Mouse (Mus musculus): Measurements from ENCODE around the gene Hectd4. TPM values are rescaled to one million over a fixed set of nuclear protein-coding genes. Genes with fewer than 3 reads are reported as not detected.

The Hectd4 gene
- polyA plus RNA-seq, 1 experiment from 2014 or later: 3.0 TPM

- no peaks in the 10 kb centered on the region for H3K27me3 ChIP-seq
- no peak overlapping the region for H3K4me2 ChIP-seq
- no peaks in the 10 kb centered on the region for H3K36me3 ChIP-seq
- no peak overlapping the region for H3K4me3 ChIP-seq
- H3K4me1 ChIP-seq (replicated peaks): peaks cover 5% of the 10 kb centered on the region
- 89% methylated on average over 18 of the region's 18 CpGs for WGBS
- no peak overlapping the region for H3K27ac ChIP-seq
- ATAC-seq (replicated peaks; ENCODE audit: insufficient number of reproducible peaks, insufficient read depth, low FRiP score, low read depth): no peak
- H3K9me3 ChIP-seq (replicated peaks): no peaks in the 10 kb centered on the region
- H3K9ac ChIP-seq: no peak overlapping the region
Observed at GRCm38 (mm10) chr5:121253816-121254497, 33.9 kb downstream of the Hectd4 start.

DNA sequence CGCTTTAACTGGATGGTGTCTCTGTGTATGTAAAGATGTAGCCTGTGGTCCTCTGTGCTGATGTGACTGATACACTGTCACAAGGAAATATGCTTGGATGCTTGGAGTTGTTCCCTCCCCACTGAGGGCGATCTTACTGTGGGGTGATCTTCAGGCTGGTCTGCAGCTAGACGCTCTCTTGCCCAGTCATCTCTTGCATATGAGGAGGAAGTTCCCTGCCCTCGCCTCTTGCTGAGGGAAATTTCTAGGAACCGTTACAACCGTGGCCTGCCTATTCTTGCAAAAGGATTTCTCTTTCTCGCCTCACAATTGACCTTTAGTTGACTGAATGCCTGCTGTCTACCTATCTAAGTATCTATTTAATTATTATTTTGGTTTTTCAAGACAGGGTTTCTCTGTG is 35.0 kb downstream of the Hectd4 start:
- H3K4me2 ChIP-seq: no peak overlapping the region
- no peak overlapping the region for H3K4me3 ChIP-seq
- no peaks in the 10 kb centered on the region for H3K27me3 ChIP-seq
- 86% methylated on average over 7 of the region's 7 CpGs for WGBS
- peaks cover 5% of the 10 kb centered on the region for H3K4me1 ChIP-seq (replicated peaks)
- H3K36me3 ChIP-seq: no peaks in the 10 kb centered on the region
- H3K9me3 ChIP-seq (replicated peaks): no peaks in the 10 kb centered on the region
- no peak for ATAC-seq (replicated peaks; ENCODE audit: insufficient number of reproducible peaks, insufficient read depth, low FRiP score, low read depth)
- no peak overlapping the region for H3K27ac ChIP-seq
- no peak overlapping the region for H3K9ac ChIP-seq

GRCm38 (mm10) chr5:121261806-121262205 is 41.8 kb downstream of the Hectd4 start:
- 93% methylated on average over 3 of the region's 3 CpGs for WGBS
- Histone ChIP-seq H3K4me1 (replicated peaks) (no peaks in the 10 kb centered on the region; the same call in 1 of the 2 replicates), H3K27me3 (no peaks in the 10 kb centered on the region), H3K4me2 (no peak overlapping the region), H3K9ac (no peak overlapping the region), H3K27ac (no peak overlapping the region), H3K36me3 (peaks cover 25% of the 10 kb centered on the region), H3K9me3 (replicated peaks) (no peaks in the 10 kb centered on the region), H3K4me3 (no peak overlapping the region)
- ATAC-seq (replicated peaks; ENCODE audit: insufficient number of reproducible peaks, insufficient read depth, low FRiP score, low read depth): no peak

DNA sequence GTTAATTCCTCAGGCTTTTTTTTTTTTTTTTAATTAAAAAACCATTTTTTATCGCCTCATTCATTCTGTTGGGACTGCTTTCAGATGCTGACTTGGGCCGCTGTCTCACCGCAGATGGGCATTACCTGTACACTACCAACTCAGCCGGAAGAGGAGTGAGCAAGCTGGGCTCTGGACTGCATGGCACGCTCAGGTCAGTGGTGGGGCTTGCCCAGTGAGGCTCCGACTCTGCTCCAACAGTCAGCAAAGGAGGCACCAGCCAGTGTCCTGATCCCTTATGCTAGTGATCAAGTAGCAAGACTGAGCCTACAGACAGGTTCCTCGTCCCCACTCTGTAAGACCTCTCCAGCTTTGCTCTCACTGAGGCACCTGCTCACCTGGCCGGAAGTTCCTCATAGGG is 42.4 kb downstream of the Hectd4 start:
- peaks cover 25% of the 10 kb centered on the region for H3K36me3 ChIP-seq
- no peaks in the 10 kb centered on the region for H3K27me3 ChIP-seq
- no peaks in the 10 kb centered on the region; the same call in 1 of the 2 replicates for H3K4me1 ChIP-seq (replicated peaks)
- no peak overlapping the region for H3K4me2 ChIP-seq
- H3K9ac ChIP-seq: no peak overlapping the region
- no peak overlapping the region for H3K4me3 ChIP-seq
- no peaks in the 10 kb centered on the region for H3K9me3 ChIP-seq (replicated peaks)
- no peak for ATAC-seq (replicated peaks; ENCODE audit: insufficient number of reproducible peaks, insufficient read depth, low FRiP score, low read depth)
- whole genome bisulfite sequencing: 93% methylated on average over 8 of the region's 8 CpGs
- H3K27ac ChIP-seq: no peak overlapping the region

- Histone ChIP-seq H3K36me3 (peaks cover 28% of the 10 kb centered on the region), H3K4me2 (no peak overlapping the region), H3K4me3 (no peak overlapping the region), H3K9ac (no peak overlapping the region), H3K27ac (no peak overlapping the region), H3K9me3 (replicated peaks) (no peaks in the 10 kb centered on the region), H3K4me1 (replicated peaks) (no peaks in the 10 kb centered on the region; the same call in none of the 2 replicates), H3K27me3 (no peaks in the 10 kb centered on the region)
- ATAC-seq (replicated peaks; ENCODE audit: insufficient number of reproducible peaks, insufficient read depth, low FRiP score, low read depth): no peak
- WGBS: 91% methylated on average over 2 of the region's 2 CpGs
Observed at GRCm38 (mm10) chr5:121264593-121264992, 44.6 kb downstream of the Hectd4 start.

DNA sequence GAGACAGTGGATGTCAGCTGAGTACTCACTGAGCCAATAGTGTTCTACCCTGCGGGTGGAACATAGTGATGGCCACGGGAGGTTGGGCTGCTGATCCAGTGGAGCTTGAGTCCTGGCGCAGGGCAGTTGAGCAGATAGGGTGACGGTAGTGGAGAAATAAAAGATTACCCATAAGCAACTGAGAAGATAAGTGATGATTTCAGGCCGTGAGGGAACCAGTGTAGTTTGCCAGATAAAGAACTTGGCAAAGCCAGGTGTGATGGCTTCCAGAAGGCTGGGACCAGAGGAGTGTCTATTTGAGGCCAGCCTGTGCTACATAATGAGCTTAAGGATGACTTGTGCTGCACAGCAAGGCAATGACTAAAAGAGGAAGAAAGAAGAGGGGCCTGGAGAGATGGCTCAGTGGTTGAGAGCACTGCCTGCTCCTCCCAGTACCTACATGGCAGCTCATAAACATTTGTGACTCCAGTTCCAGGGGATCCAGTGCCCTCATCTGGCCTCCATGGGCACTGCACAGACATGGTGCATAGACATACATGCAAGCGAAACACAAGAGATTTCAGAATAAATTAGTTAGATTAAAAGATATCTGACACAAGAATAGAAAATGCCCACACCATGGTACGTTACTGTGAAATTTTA is 46.8 kb downstream of the Hectd4 start:
- no peak overlapping the region for H3K27ac ChIP-seq
- H3K9ac ChIP-seq: no peak overlapping the region
- H3K27me3 ChIP-seq: no peaks in the 10 kb centered on the region
- no peak for ATAC-seq (replicated peaks; ENCODE audit: insufficient number of reproducible peaks, insufficient read depth, low FRiP score, low read depth)
- H3K4me2 ChIP-seq: no peak overlapping the region
- H3K9me3 ChIP-seq (replicated peaks): no peaks in the 10 kb centered on the region
- WGBS: 70% methylated on average over 7 of the region's 7 CpGs
- H3K36me3 ChIP-seq: peaks cover 33% of the 10 kb centered on the region
- no peak overlapping the region for H3K4me3 ChIP-seq
- H3K4me1 ChIP-seq (replicated peaks): no peaks in the 10 kb centered on the region; the same call in none of the 2 replicates

DNA sequence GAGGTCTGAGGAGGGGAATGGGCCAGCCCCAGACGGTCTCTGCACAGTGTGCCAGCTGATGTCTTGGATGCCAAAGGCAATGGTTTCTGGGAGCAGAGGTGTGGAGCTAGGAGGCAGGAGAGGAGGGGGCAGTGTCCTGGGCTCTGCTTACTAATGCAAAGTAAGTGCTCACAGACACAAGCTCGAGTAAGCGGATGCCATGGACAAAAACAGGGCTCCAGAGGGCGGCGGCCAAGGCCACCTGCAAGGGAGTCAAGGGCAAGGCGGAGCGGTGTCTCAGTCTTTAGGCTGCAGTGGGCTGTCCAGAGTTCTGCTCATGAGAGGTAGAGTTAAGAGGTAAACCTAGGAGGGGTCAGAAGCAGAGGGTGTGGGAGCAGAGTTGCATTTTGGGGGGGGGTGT is 51.0 kb downstream of the Hectd4 start:
- H3K4me3 ChIP-seq: no peak overlapping the region
- no peaks in the 10 kb centered on the region for H3K9me3 ChIP-seq (replicated peaks)
- no peak for ATAC-seq (replicated peaks; ENCODE audit: insufficient number of reproducible peaks, insufficient read depth, low FRiP score, low read depth)
- no peak overlapping the region for H3K4me2 ChIP-seq
- H3K9ac ChIP-seq: no peak overlapping the region
- no peaks in the 10 kb centered on the region for H3K27me3 ChIP-seq
- no peaks in the 10 kb centered on the region; the same call in none of the 2 replicates for H3K4me1 ChIP-seq (replicated peaks)
- no peak overlapping the region for H3K27ac ChIP-seq
- H3K36me3 ChIP-seq: peaks cover 25% of the 10 kb centered on the region
- WGBS: 83% methylated on average over 7 of the region's 7 CpGs

- no peaks in the 10 kb centered on the region for H3K4me1 ChIP-seq (replicated peaks)
- no peaks in the 10 kb centered on the region for H3K9me3 ChIP-seq (replicated peaks)
- no peak overlapping the region for H3K4me3 ChIP-seq
- ATAC-seq (replicated peaks; ENCODE audit: insufficient number of reproducible peaks, insufficient read depth, low FRiP score, low read depth): no peak
- H3K9ac ChIP-seq: no peak overlapping the region
- H3K36me3 ChIP-seq: peaks cover 26% of the 10 kb centered on the region
- no peaks in the 10 kb centered on the region for H3K27me3 ChIP-seq
- 43% methylated on average over 1 of the region's 1 CpGs for whole genome bisulfite sequencing
- H3K4me2 ChIP-seq: no peak overlapping the region
- H3K27ac ChIP-seq: no peak overlapping the region
Observed at GRCm38 (mm10) chr5:121276808-121277207, 56.8 kb downstream of the Hectd4 start.

- H3K4me2 ChIP-seq: no peak overlapping the region
- 76% methylated on average over 4 of the region's 4 CpGs for WGBS
Observed at GRCm38 (mm10) chr5:121280456-121280855, 60.4 kb downstream of the Hectd4 start.

DNA sequence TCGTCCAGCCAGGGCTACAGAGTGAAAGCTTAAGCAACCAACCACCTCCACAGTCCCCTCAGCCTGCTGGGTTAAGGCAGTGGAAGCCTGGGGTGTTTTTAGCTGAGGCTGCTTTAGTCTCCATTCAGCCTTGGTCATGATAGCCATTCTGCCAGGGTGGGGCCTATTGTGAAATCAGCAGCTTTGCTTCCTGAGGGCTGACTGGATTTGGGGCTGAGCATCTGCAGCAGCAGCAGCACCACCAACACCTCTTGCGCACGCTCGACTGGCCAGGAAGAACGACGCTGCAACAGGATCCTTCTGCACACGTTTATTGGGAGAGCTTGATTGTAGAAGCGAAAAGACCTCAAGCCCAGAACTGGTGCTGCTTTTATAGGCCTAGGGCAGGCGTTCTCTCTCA is 63.0 kb downstream of the Hectd4 start:
- ATAC-seq (replicated peaks; ENCODE audit: insufficient number of reproducible peaks, insufficient read depth, low FRiP score, low read depth): no peak
- Histone ChIP-seq H3K4me1 (replicated peaks) (0 out of 2 replicates have a peak, but pooled peaks cover 2% of the 10 kb centered on the region), H3K4me3 (no peak overlapping the region), H3K9ac (no peak overlapping the region), H3K4me2 (no peak overlapping the region), H3K9me3 (replicated peaks) (no peaks in the 10 kb centered on the region), H3K36me3 (peaks cover 47% of the 10 kb centered on the region), H3K27me3 (no peaks in the 10 kb centered on the region), H3K27ac (no peak overlapping the region)
- WGBS: 92% methylated on average over 9 of the region's 9 CpGs

More at GRCm38 (mm10) chr5:121280456-121280855, 60.4 kb downstream of the Hectd4 start:
- Histone ChIP-seq H3K27me3 (no peaks in the 10 kb centered on the region), H3K27ac (no peak overlapping the region), H3K9ac (no peak overlapping the region), H3K4me1 (replicated peaks) (0 out of 2 replicates have a peak, but pooled peaks cover 2% of the 10 kb centered on the region), H3K4me3 (no peak overlapping the region), H3K9me3 (replicated peaks) (no peaks in the 10 kb centered on the region), H3K36me3 (peaks cover 35% of the 10 kb centered on the region)
- no peak for ATAC-seq (replicated peaks; ENCODE audit: insufficient number of reproducible peaks, insufficient read depth, low FRiP score, low read depth)

- Histone ChIP-seq H3K9me3 (replicated peaks) (no peaks in the 10 kb centered on the region), H3K36me3 (peaks cover 43% of the 10 kb centered on the region), H3K4me2 (no peak overlapping the region), H3K4me3 (no peak overlapping the region), H3K27me3 (no peaks in the 10 kb centered on the region), H3K27ac (no peak overlapping the region), H3K9ac (no peak overlapping the region), H3K4me1 (replicated peaks) (0 out of 2 replicates have a peak, but pooled peaks cover 2% of the 10 kb centered on the region)
- WGBS: 62% methylated on average over 5 of the region's 5 CpGs
- ATAC-seq (replicated peaks; ENCODE audit: insufficient number of reproducible peaks, insufficient read depth, low FRiP score, low read depth): no peak
Observed at GRCm38 (mm10) chr5:121284816-121285215, 64.8 kb downstream of the Hectd4 start.
